16 mouse cellular contexts compared by ENCODE assay signal in the genomic region with DNA sequence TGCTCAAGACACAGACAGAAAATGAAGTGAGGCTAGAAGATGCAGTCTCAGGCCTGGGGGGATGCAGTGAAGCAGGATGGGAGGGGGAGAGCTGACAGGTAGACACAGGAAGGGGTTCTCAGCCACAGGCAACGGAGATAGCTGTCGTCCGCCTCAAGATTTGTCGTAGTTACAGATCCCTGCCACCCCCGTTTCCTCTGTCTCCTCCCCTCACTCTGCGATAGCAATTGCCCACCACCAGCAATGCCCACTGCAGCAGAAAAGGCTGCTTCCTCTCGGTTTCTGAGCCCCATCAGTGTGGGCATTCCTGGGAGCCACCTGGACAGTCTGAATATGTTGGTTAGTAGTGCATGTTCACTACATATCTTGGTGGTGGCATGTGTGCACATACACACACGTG. TPM values are rescaled to one million over a fixed set of nuclear protein-coding genes. Genes with fewer than 3 reads are reported as not detected.
DNase-seq lines count a peak whose midpoint lies in the region; ATAC-seq and TF ChIP-seq lines count a peak whose summit lies in the region.
"Had no signal": no experiment of that assay in that cellular context is flagged by ENCODE, and none has a peak within 500 bp of the region (broad histone marks: within the 10 kb centered on the region; RNA-seq: fewer than 3 reads in every experiment).

No protein-coding gene starts in this region.

- 0 out of 2 replicates have a peak overlapping the region, but pooled peaks have one; percentile 12 for H3K9ac ChIP-seq in limb, embryonic 12.5 days (replicated peaks)
- H3K9ac ChIP-seq in forebrain, postnatal 0 days = no peak overlapping the region
- H3K9ac ChIP-seq: heart, embryonic 15.5 days; limb, embryonic 13.5 days; liver, embryonic 14.5 days had no signal

- H3K4me2 ChIP-seq in limb, embryonic 12.5 days = no peak overlapping the region
- H3K4me2 ChIP-seq in forebrain, postnatal 0 days (ENCODE audit: low read depth) = no peak overlapping the region
- H3K4me2 ChIP-seq: embryonic facial prominence, embryonic 12.5 days; heart, embryonic 15.5 days; limb, embryonic 13.5 days had no signal

- H3K27ac ChIP-seq in limb, embryonic 12.5 days = no peak overlapping the region
- no peak overlapping the region for H3K27ac ChIP-seq in limb, embryonic 10.5 days
- no peak overlapping the region for H3K27ac ChIP-seq in brown adipose tissue, adult 24 weeks (replicated peaks; ENCODE audit: low read depth, low read length)
- no peak overlapping the region for H3K27ac ChIP-seq in forebrain, postnatal 0 days (ENCODE audit: low read depth, low read length)
- H3K27ac ChIP-seq: embryonic facial prominence, embryonic 12.5 days; heart, embryonic 15.5 days; hindbrain, embryonic 10.5 days; limb, embryonic 13.5 days; liver, embryonic 14.5 days had no signal

- no peak for ATAC-seq in limb, embryonic 12.5 days (ENCODE audit: insufficient number of reproducible peaks, insufficient read depth, low FRiP score, low TSS enrichment, low read depth)
- ATAC-seq in forebrain, postnatal 0 days = no peak
- ATAC-seq: forebrain, embryonic 16.5 days had no signal

- TF ChIP-seq CTCF in forebrain, postnatal 0 days (IDR thresholded peaks at IDR 0.05; ENCODE audit: low read depth) = no peak

- peaks cover 22% of the 10 kb centered on the region for H3K27me3 ChIP-seq in limb, embryonic 12.5 days
- H3K27me3 ChIP-seq in limb, embryonic 10.5 days (ENCODE audit: low read depth, poor library complexity, severe bottlenecking) = peaks cover 69% of the 10 kb centered on the region
- H3K27me3 ChIP-seq in forebrain, postnatal 0 days (ENCODE audit: insufficient read depth, low read length) = no peaks in the 10 kb centered on the region
- H3K27me3 ChIP-seq: embryonic facial prominence, embryonic 12.5 days had no signal

- no peaks in the 10 kb centered on the region for H3K36me3 ChIP-seq in limb, embryonic 12.5 days
- H3K36me3 ChIP-seq in limb, embryonic 10.5 days = no peaks in the 10 kb centered on the region
- peaks cover 40% of the 10 kb centered on the region for H3K36me3 ChIP-seq in forebrain, postnatal 0 days (ENCODE audit: insufficient read depth)
- H3K36me3 ChIP-seq: embryonic facial prominence, embryonic 12.5 days; heart, embryonic 15.5 days; hindbrain, embryonic 10.5 days; limb, embryonic 13.5 days had no signal

- WGBS in limb, embryonic 12.5 days = 47% methylated on average over 8 of the region's 8 CpGs
- 55% methylated on average over 8 of the region's 8 CpGs for WGBS in limb, embryonic 10.5 days
- 67% methylated on average over 8 of the region's 8 CpGs for WGBS in forebrain, postnatal 0 days

- no peak for DNase-seq in limb, embryonic 10.5 days (ENCODE audit: low spot score)
- peak; percentile 73 for DNase-seq in CD4-positive, CD25-positive, alpha-beta regulatory T cell, adult 2 months (ENCODE audit: low read depth, low spot score)
- DNase-seq in thymus, postnatal 0 days (ENCODE audit: low spot score) = peak; percentile 67
- no peak for DNase-seq in adrenal gland, adult (ENCODE audit: inconsistent age in 2 of 2, low spot score in 1 of 2)
- DNase-seq in forebrain, postnatal 0 days = no peak
- no peak for DNase-seq in left cerebral cortex, adult 8-10 months (ENCODE audit: low spot score in 2 of 2)
- DNase-seq: heart, adult 18-20 months; right cerebral cortex, postnatal 25 days had no signal

- peaks cover 22% of the 10 kb centered on the region for H3K4me1 ChIP-seq in limb, embryonic 12.5 days (replicated peaks)
- peaks cover 37% of the 10 kb centered on the region for H3K4me1 ChIP-seq in limb, embryonic 10.5 days
- H3K4me1 ChIP-seq in brown adipose tissue, adult 24 weeks (ENCODE audit: control insufficient read depth, insufficient read depth, insufficient read length, low read length) = peaks cover 6% of the 10 kb centered on the region
- peaks cover 17% of the 10 kb centered on the region; the same call in 1 of the 2 replicates for H3K4me1 ChIP-seq in forebrain, postnatal 0 days (ENCODE audit: insufficient read depth)

- no peaks in the 10 kb centered on the region for H3K9me3 ChIP-seq in limb, embryonic 12.5 days
- no peaks in the 10 kb centered on the region for H3K9me3 ChIP-seq in limb, embryonic 10.5 days (replicated peaks)
- H3K9me3 ChIP-seq in forebrain, postnatal 0 days (ENCODE audit: low read length) = no peaks in the 10 kb centered on the region
- H3K9me3 ChIP-seq: embryonic facial prominence, embryonic 12.5 days; heart, embryonic 15.5 days; hindbrain, embryonic 10.5 days; limb, embryonic 13.5 days had no signal

- H3K4me3 ChIP-seq in limb, embryonic 12.5 days (replicated peaks) = no peak overlapping the region
- no peak overlapping the region for H3K4me3 ChIP-seq in limb, embryonic 10.5 days
- 0 out of 2 replicates have a peak overlapping the region, but pooled peaks have one; percentile 7 for H3K4me3 ChIP-seq in brown adipose tissue, adult 24 weeks (ENCODE audit: insufficient read depth, low read depth, low read length)
- H3K4me3 ChIP-seq in forebrain, postnatal 0 days (ENCODE audit: low read depth, low read length) = no peak overlapping the region
- H3K4me3 ChIP-seq: embryonic facial prominence, embryonic 12.5 days; heart, embryonic 15.5 days; hindbrain, embryonic 10.5 days; limb, embryonic 13.5 days had no signal

RNA-seq across cellular contexts. Expression of gene Sema4a, which starts 7.6 kb away (rescaled TPM):
- polyA plus RNA-seq in limb, embryonic 12.5 days (2016; fragmentation: Nextera tagmentation; extraction: Ambion mirVana) = 8.0 and 8.3 TPM in 2 replicates
- polyA plus RNA-seq in limb, embryonic 10.5 days (2016; fragmentation: Nextera tagmentation; extraction: Ambion mirVana) = 4.7 and 6.7 TPM in 2 replicates
- polyA plus RNA-seq in brown adipose tissue, adult 24 weeks (2012; ENCODE audit: insufficient read depth, insufficient read length, missing spikeins) = 25.7 and 30.2 TPM in 2 replicates
- 14.6 and 15.1 TPM in 2 replicates for polyA plus RNA-seq in thymus, postnatal 0 days (2015; fragmentation: Nextera tagmentation; extraction: Ambion mirVana)
- total RNA-seq in forebrain, postnatal 0 days (2014; rRNA removed) = 31.5 and 33.0 TPM in 2 replicates
- polyA plus RNA-seq in forebrain, postnatal 0 days (2015; fragmentation: Nextera tagmentation; extraction: Ambion mirVana) = 19.1 and 25.8 TPM in 2 replicates
- 10 to 100 TPM; 63.2 to 71.4 (median 66.8) TPM for total RNA-seq in left cerebral cortex, adult 8-10 months (2022)

RNA-seq across cellular contexts. Expression of gene Slc25a44, which starts 28.4 kb away (rescaled TPM):
- polyA plus RNA-seq in limb, embryonic 12.5 days (2016; fragmentation: Nextera tagmentation; extraction: Ambion mirVana) = 13.7 and 16.2 TPM in 2 replicates
- polyA plus RNA-seq in limb, embryonic 10.5 days (2016; fragmentation: Nextera tagmentation; extraction: Ambion mirVana) = 16.7 and 18.0 TPM in 2 replicates
- polyA plus RNA-seq in brown adipose tissue, adult 24 weeks (2012; ENCODE audit: insufficient read depth, insufficient read length, missing spikeins) = 71.0 and 78.1 TPM in 2 replicates
- polyA plus RNA-seq in thymus, postnatal 0 days (2015; fragmentation: Nextera tagmentation; extraction: Ambion mirVana) = 9.6 and 12.3 TPM in 2 replicates
- 51.4 and 63.3 TPM in 2 replicates for total RNA-seq in forebrain, postnatal 0 days (2014; rRNA removed)
- 35.6 and 36.9 TPM in 2 replicates for polyA plus RNA-seq in forebrain, postnatal 0 days (2015; fragmentation: Nextera tagmentation; extraction: Ambion mirVana)
- 10 to 100 TPM; 72.5 to 77.6 (median 75.9) TPM for total RNA-seq in left cerebral cortex, adult 8-10 months (2022)

RNA-seq across cellular contexts. Expression of gene Pmf1, which starts 43.2 kb away (rescaled TPM):
- 149 and 151 TPM in 2 replicates for polyA plus RNA-seq in limb, embryonic 12.5 days (2016; fragmentation: Nextera tagmentation; extraction: Ambion mirVana)
- 197 and 220 TPM in 2 replicates for polyA plus RNA-seq in limb, embryonic 10.5 days (2016; fragmentation: Nextera tagmentation; extraction: Ambion mirVana)
- polyA plus RNA-seq in brown adipose tissue, adult 24 weeks (2012; ENCODE audit: insufficient read depth, insufficient read length, missing spikeins) = 25.1 and 30.8 TPM in 2 replicates
- 144 and 151 TPM in 2 replicates for polyA plus RNA-seq in thymus, postnatal 0 days (2015; fragmentation: Nextera tagmentation; extraction: Ambion mirVana)
- total RNA-seq in forebrain, postnatal 0 days (2014; rRNA removed) = 22.5 and 23.8 TPM in 2 replicates
- 27.4 and 30.5 TPM in 2 replicates for polyA plus RNA-seq in forebrain, postnatal 0 days (2015; fragmentation: Nextera tagmentation; extraction: Ambion mirVana)
- total RNA-seq in left cerebral cortex, adult 8-10 months (2022) = 1 to 10 TPM; 7.4 to 9.2 (median 7.8) TPM

RNA-seq across cellular contexts. Expression of gene Lmna, which starts 56.4 kb away (rescaled TPM):
- polyA plus RNA-seq in limb, embryonic 12.5 days (2016; fragmentation: Nextera tagmentation; extraction: Ambion mirVana) = 51.8 and 56.4 TPM in 2 replicates
- 9.2 and 14.5 TPM in 2 replicates for polyA plus RNA-seq in limb, embryonic 10.5 days (2016; fragmentation: Nextera tagmentation; extraction: Ambion mirVana)
- polyA plus RNA-seq in brown adipose tissue, adult 24 weeks (2012; ENCODE audit: insufficient read depth, insufficient read length, missing spikeins) = 33.8 and 35.7 TPM in 2 replicates
- 40.6 and 43.8 TPM in 2 replicates for polyA plus RNA-seq in thymus, postnatal 0 days (2015; fragmentation: Nextera tagmentation; extraction: Ambion mirVana)
- 49.4 and 71.3 TPM in 2 replicates for total RNA-seq in forebrain, postnatal 0 days (2014; rRNA removed)
- 51.4 and 52.9 TPM in 2 replicates for polyA plus RNA-seq in forebrain, postnatal 0 days (2015; fragmentation: Nextera tagmentation; extraction: Ambion mirVana)
- total RNA-seq in left cerebral cortex, adult 8-10 months (2022) = 10 to 100 TPM; 50.1 to 67.5 (median 60.3) TPM

Comparison
In these comparisons a context has a peak if more than half of its experiments do, and no peak if none do; other contexts are left out.
1. DNase-seq: peak in CD4-positive, CD25-positive, alpha-beta regulatory T cell, adult 2 months (single experiment) and thymus, postnatal 0 days (single experiment); none in limb, embryonic 10.5 days (single experiment), adrenal gland, adult (0 of 2), forebrain, postnatal 0 days (single experiment) and left cerebral cortex, adult 8-10 months (0 of 2).